Mouse (Mus musculus): ENCODE data around the gene Ryr2.

- TF ChIP-seq EP300 (IDR thresholded peaks at IDR 0.05; ENCODE audit: low read depth) (no peak), CTCF (IDR thresholded peaks at IDR 0.05; ENCODE audit: low read depth) (no peak)
Observed at GRCm38 (mm10) chr13:11766899-11767298, 339.8 kb downstream of the Ryr2 start.
